19 mouse cellular contexts compared by ENCODE assay signal in the genomic region with DNA sequence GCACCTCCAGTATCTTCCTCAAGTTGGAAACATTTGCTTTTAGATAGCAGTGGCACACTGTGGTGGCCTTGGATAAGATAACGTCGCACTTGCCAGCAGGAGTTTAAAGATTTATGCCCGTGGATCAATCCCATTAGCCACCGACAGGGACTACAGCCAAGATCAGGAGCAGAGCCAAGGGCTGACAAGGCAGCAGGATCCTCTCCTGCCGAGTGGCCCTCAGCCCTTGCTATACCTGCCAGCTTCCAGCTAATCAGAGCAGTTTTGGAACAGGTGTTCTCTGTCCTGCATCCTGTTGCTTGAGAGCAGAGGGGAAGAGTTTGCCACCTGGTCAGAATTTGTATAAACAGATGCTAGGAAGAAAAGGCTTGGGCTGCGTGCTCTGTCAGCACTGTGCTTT.
DNase-seq lines count a peak whose midpoint lies in the region; ATAC-seq and TF ChIP-seq lines count a peak whose summit lies in the region.
"Had no signal": no experiment of that assay in that cellular context is flagged by ENCODE, and none has a peak within 500 bp of the region (broad histone marks: within the 10 kb centered on the region; RNA-seq: fewer than 3 reads in every experiment).

No protein-coding gene starts in this region.

- H3K9ac ChIP-seq in hindbrain, embryonic 13.5 days, result 0 out of 2 replicates have a peak overlapping the region, but pooled peaks have one; percentile 19
- no peak overlapping the region for H3K9ac ChIP-seq in hindbrain, embryonic 11.5 days (ENCODE audit: low read depth, low read length)
- H3K9ac ChIP-seq in midbrain, postnatal 0 days (replicated peaks; ENCODE audit: low read length, poor library complexity, severe bottlenecking), result no peak overlapping the region
- no peak overlapping the region for H3K9ac ChIP-seq in midbrain, embryonic 15.5 days
- H3K9ac ChIP-seq: heart, embryonic 13.5 days; neural tube, embryonic 13.5 days had no signal

- H3K27me3 ChIP-seq in hindbrain, embryonic 13.5 days, result no peaks in the 10 kb centered on the region
- no peaks in the 10 kb centered on the region for H3K27me3 ChIP-seq in hindbrain, embryonic 11.5 days (ENCODE audit: control insufficient read depth, insufficient read depth, low read length)
- no peaks in the 10 kb centered on the region for H3K27me3 ChIP-seq in midbrain, postnatal 0 days (ENCODE audit: insufficient read depth, low read length)
- H3K27me3 ChIP-seq in midbrain, embryonic 15.5 days (replicated peaks), result no peaks in the 10 kb centered on the region
- H3K27me3 ChIP-seq: heart, embryonic 13.5 days; neural tube, embryonic 13.5 days; Patski had no signal

- no peaks in the 10 kb centered on the region for H3K9me3 ChIP-seq in hindbrain, embryonic 13.5 days
- no peaks in the 10 kb centered on the region for H3K9me3 ChIP-seq in hindbrain, embryonic 11.5 days (ENCODE audit: control insufficient read depth, low read length)
- H3K9me3 ChIP-seq in midbrain, postnatal 0 days (ENCODE audit: low read length), result no peaks in the 10 kb centered on the region
- H3K9me3 ChIP-seq in midbrain, embryonic 15.5 days, result no peaks in the 10 kb centered on the region
- H3K9me3 ChIP-seq: heart, embryonic 13.5 days; neural tube, embryonic 13.5 days had no signal

- H3K27ac ChIP-seq in hindbrain, embryonic 13.5 days, result no peak overlapping the region
- H3K27ac ChIP-seq in hindbrain, embryonic 11.5 days (ENCODE audit: low read depth, low read length), result no peak overlapping the region
- no peak overlapping the region for H3K27ac ChIP-seq in midbrain, postnatal 0 days (ENCODE audit: low read depth, low read length)
- H3K27ac ChIP-seq in midbrain, embryonic 15.5 days, result no peak overlapping the region
- H3K27ac ChIP-seq: heart, embryonic 13.5 days; neural tube, embryonic 13.5 days had no signal

- WGBS in hindbrain, embryonic 13.5 days, result 53% methylated on average over 6 of the region's 6 CpGs
- WGBS in hindbrain, embryonic 11.5 days, result 62% methylated on average over 6 of the region's 6 CpGs
- WGBS in midbrain, postnatal 0 days, result 43% methylated on average over 6 of the region's 6 CpGs
- 53% methylated on average over 6 of the region's 6 CpGs for whole genome bisulfite sequencing in midbrain, embryonic 15.5 days

- no peak for ATAC-seq in hindbrain, embryonic 13.5 days (ENCODE audit: low FRiP score)
- no peak for ATAC-seq in hindbrain, embryonic 11.5 days (ENCODE audit: low FRiP score)
- no peak for ATAC-seq in midbrain, postnatal 0 days (ENCODE audit: low FRiP score)
- ATAC-seq in midbrain, embryonic 15.5 days (replicated peaks), result no peak
- ATAC-seq: activated CD4-positive, CD25-positive, alpha-beta regulatory T cell, adult 4 months; forebrain, embryonic 16.5 days; intestine, postnatal 0 days; Patski had no signal

- no peaks in the 10 kb centered on the region for H3K36me3 ChIP-seq in hindbrain, embryonic 13.5 days
- no peaks in the 10 kb centered on the region for H3K36me3 ChIP-seq in hindbrain, embryonic 11.5 days (ENCODE audit: control insufficient read depth, insufficient read depth, low read length)
- no peaks in the 10 kb centered on the region for H3K36me3 ChIP-seq in midbrain, postnatal 0 days (ENCODE audit: insufficient read depth, low read length)
- H3K36me3 ChIP-seq in midbrain, embryonic 15.5 days (replicated peaks), result no peaks in the 10 kb centered on the region
- H3K36me3 ChIP-seq: heart, embryonic 13.5 days; neural tube, embryonic 13.5 days had no signal

- no peak overlapping the region for H3K4me2 ChIP-seq in hindbrain, embryonic 13.5 days
- no peak overlapping the region for H3K4me2 ChIP-seq in hindbrain, embryonic 11.5 days (replicated peaks; ENCODE audit: low read depth, low read length)
- H3K4me2 ChIP-seq in midbrain, postnatal 0 days (ENCODE audit: low read depth, low read length, poor library complexity, severe bottlenecking), result no peak overlapping the region
- H3K4me2 ChIP-seq in midbrain, embryonic 15.5 days, result no peak overlapping the region
- H3K4me2 ChIP-seq: heart, embryonic 13.5 days; neural tube, embryonic 13.5 days had no signal

- H3K4me3 ChIP-seq in hindbrain, embryonic 13.5 days, result no peak overlapping the region
- H3K4me3 ChIP-seq in hindbrain, embryonic 11.5 days (ENCODE audit: low read depth, low read length), result no peak overlapping the region
- no peak overlapping the region for H3K4me3 ChIP-seq in midbrain, postnatal 0 days (ENCODE audit: low read depth, low read length)
- H3K4me3 ChIP-seq in midbrain, embryonic 15.5 days, result no peak overlapping the region
- H3K4me3 ChIP-seq: erythroblast, embryonic 14.5 days; heart, embryonic 13.5 days; neural tube, embryonic 13.5 days had no signal

- H3K4me1 ChIP-seq in hindbrain, embryonic 13.5 days (replicated peaks), result peaks cover 38% of the 10 kb centered on the region
- peaks cover 3% of the 10 kb centered on the region; the same call in 1 of the 2 replicates for H3K4me1 ChIP-seq in hindbrain, embryonic 11.5 days (replicated peaks; ENCODE audit: control insufficient read depth, insufficient read depth, low read length)
- no peaks in the 10 kb centered on the region for H3K4me1 ChIP-seq in midbrain, postnatal 0 days (ENCODE audit: insufficient read depth, low read length)
- H3K4me1 ChIP-seq in midbrain, embryonic 15.5 days, result peaks cover 27% of the 10 kb centered on the region

- TF ChIP-seq CTCF in midbrain, postnatal 0 days (IDR thresholded peaks at IDR 0.05), result no peak

- DNase-seq in hindbrain, embryonic 11.5 days (ENCODE audit: low spot score), result no peak
- peak; percentile 55 for DNase-seq in midbrain, postnatal 0 days (ENCODE audit: low spot score)
- DNase-seq in cerebellum, adult 11-12 months, result peak; percentile 63
- peak; percentile 60 to 73 for DNase-seq in cerebellum, postnatal 25 days
- DNase-seq in thymus, postnatal 14 days, result no peak
- no peak for DNase-seq in kidney, postnatal 4 days
- DNase-seq: B cell, adult 2 months; heart, postnatal 4 days; kidney, postnatal 10 days; layer of hippocampus, adult 9-11 months had no signal

Comparison
In these comparisons a context has a peak if more than half of its experiments do, and no peak if none do; other contexts are left out.
1. DNase-seq: peak in midbrain, postnatal 0 days (single experiment), cerebellum, adult 11-12 months (single experiment) and cerebellum, postnatal 25 days (2 of 2); none in hindbrain, embryonic 11.5 days (single experiment), thymus, postnatal 14 days (single experiment) and kidney, postnatal 4 days (0 of 2).